Mouse (Mus musculus) neural tube, embryonic 11.5 days (tissue): ENCODE results near the gene Armc10. TPM values are rescaled to one million over a fixed set of nuclear protein-coding genes. Genes with fewer than 3 reads are reported as not detected.

Experiments
- ATAC-seq: fragments of 200-750 bp; cut with Nextera tagmentation; 2 replicates; pipeline ENCODE4 v1.8.0; 2017; ENCODE audit warnings: moderate number of reproducible peaks, mild to moderate bottlenecking, moderate TSS enrichment, moderate library complexity; ENCODE audit not compliant: insufficient read depth, low FRiP score, low TSS enrichment
- DNase-seq: peaks from one replicate; pipeline ENCODE4 v3.0.0-alpha.2; 2015; ENCODE audit warnings: low spot score
- H3K27ac ChIP-seq: fragments of 300-500 bp; sonication (generic); 2 replicates; pipeline ENCODE4 v1.5.1; 2014; ENCODE audit warnings: low read depth, mild to moderate bottlenecking, low read length
- H3K27me3 ChIP-seq: fragments of 300-500 bp; sonication (generic); 2 replicates; pipeline ENCODE4 v1.6.1; 2014; ENCODE audit warnings: mild to moderate bottlenecking, low read length, mixed read lengths; ENCODE audit not compliant: control insufficient read depth, insufficient read depth
- H3K36me3 ChIP-seq: fragments of 300-500 bp; sonication (generic); 2 replicates; pipeline ENCODE4 v1.6.1; 2014; ENCODE audit warnings: mild to moderate bottlenecking, low read length, moderate library complexity, mixed read lengths; ENCODE audit not compliant: control insufficient read depth, insufficient read depth
- H3K4me1 ChIP-seq: fragments of 300-500 bp; sonication (generic); 2 replicates; pipeline ENCODE4 v1.6.1; 2014; ENCODE audit warnings: low read length, mixed read lengths; ENCODE audit not compliant: control insufficient read depth, insufficient read depth
- H3K4me2 ChIP-seq: fragments of 300-500 bp; sonication (generic); 2 replicates; pipeline ENCODE4 v1.6.1; 2014; ENCODE audit warnings: low read depth, mild to moderate bottlenecking, moderate library complexity
- H3K4me3 ChIP-seq: fragments of 300-500 bp; sonication (generic); 2 replicates; pipeline ENCODE4 v1.5.1; 2014; ENCODE audit warnings: low read depth, low read length
- H3K9ac ChIP-seq: fragments of 300-500 bp; sonication (generic); 2 replicates; pipeline ENCODE4 v1.6.1; 2014; ENCODE audit warnings: mild to moderate bottlenecking, low read length
- H3K9me3 ChIP-seq: fragments of 300-500 bp; sonication (generic); 2 replicates; pipeline ENCODE4 v1.6.1; 2016; ENCODE audit warnings: low read length; ENCODE audit not compliant: control insufficient read depth
- WGBS: fragments of 180-500 bp; shearing (Covaris S2); extraction: QIAGEN DNeasy Blood & Tissue Kit; methylation state at CpG from one replicate; pipeline ENCODE4 v1.1.7; 2014; 5-methylcytosine and 5-hydroxymethylcytosine counted together
- polyA plus RNA-seq: library from polyadenylated mRNA; unstranded; fragments of >200 nt; fragmentation: Nextera tagmentation; extraction: Ambion mirVana; gene quantifications from 2 replicates; pipeline ENCODE4 v1.2.1, GENCODE M21; 2014

The Armc10 gene
- polyA plus RNA-seq, 1 experiment from 2014 or later: 79.2 TPM

- DNase-seq (peak; percentile 80), ATAC-seq (peak; percentile 76; the same call in 1 of the 2 replicates)
- Histone ChIP-seq H3K4me2 (no peak overlapping the region), H3K36me3 (peaks cover 10% of the 10 kb centered on the region; the same call in 1 of the 2 replicates), H3K9me3 (no peaks in the 10 kb centered on the region), H3K27ac (0 out of 2 replicates have a peak overlapping the region, but pooled peaks have one; percentile 56), H3K9ac (no peak overlapping the region; the same call in 1 of the 2 replicates), H3K27me3 (no peaks in the 10 kb centered on the region), H3K4me1 (0 out of 2 replicates have a peak, but pooled peaks cover 5% of the 10 kb centered on the region), H3K4me3 (no peak overlapping the region)
- 54% methylated on average over 11 of the region's 11 CpGs for WGBS
Measured at GRCm38 (mm10) chr5:21658623-21659395, 13.2 kb downstream of the Armc10 start.

- DNase-seq: no peak
- no peak overlapping the region for H3K4me3 ChIP-seq
- peaks cover 12% of the 10 kb centered on the region for H3K36me3 ChIP-seq
- no peak for ATAC-seq
- 95% methylated on average over 6 of the region's 6 CpGs for WGBS
- no peaks in the 10 kb centered on the region for H3K27me3 ChIP-seq
- no peak overlapping the region for H3K27ac ChIP-seq
- H3K4me2 ChIP-seq: no peak overlapping the region
- no peaks in the 10 kb centered on the region for H3K9me3 ChIP-seq
- H3K9ac ChIP-seq: no peak overlapping the region
- 0 out of 2 replicates have a peak, but pooled peaks cover 5% of the 10 kb centered on the region for H3K4me1 ChIP-seq
Measured at GRCm38 (mm10) chr5:21660850-21661249, 15.2 kb downstream of the Armc10 start.

GRCm38 (mm10) chr5:21663081-21663480 lies 17.5 kb downstream of the Armc10 start:
- no peaks in the 10 kb centered on the region for H3K27me3 ChIP-seq
- no peak overlapping the region for H3K4me2 ChIP-seq
- H3K4me3 ChIP-seq: no peak overlapping the region
- 0 out of 2 replicates have a peak, but pooled peaks cover 7% of the 10 kb centered on the region for H3K4me1 ChIP-seq
- no peak overlapping the region for H3K9ac ChIP-seq
- H3K36me3 ChIP-seq: peaks cover 10% of the 10 kb centered on the region
- no peak overlapping the region for H3K27ac ChIP-seq
- ATAC-seq (no peak), DNase-seq (no peak)
- no peaks in the 10 kb centered on the region for H3K9me3 ChIP-seq
- 96% methylated on average over 11 of the region's 11 CpGs for WGBS

GRCm38 (mm10) chr5:21667191-21668137 lies 21.9 kb downstream of the Armc10 start:
- Histone ChIP-seq H3K9me3 (no peaks in the 10 kb centered on the region), H3K4me3 (no peak overlapping the region), H3K4me2 (no peak overlapping the region), H3K27ac (no peak overlapping the region), H3K9ac (no peak overlapping the region), H3K27me3 (no peaks in the 10 kb centered on the region), H3K4me1 (0 out of 2 replicates have a peak, but pooled peaks cover 2% of the 10 kb centered on the region), H3K36me3 (peaks cover 6% of the 10 kb centered on the region)
- DNase-seq: no peak
- WGBS: 52% methylated on average over 8 of the region's 8 CpGs
- ATAC-seq: no peak

GRCm38 (mm10) chr5:21669307-21669706 lies 23.7 kb downstream of the Armc10 start:
- Histone ChIP-seq H3K4me3 (no peak overlapping the region), H3K9me3 (no peaks in the 10 kb centered on the region), H3K36me3 (no peaks in the 10 kb centered on the region; the same call in 1 of the 2 replicates), H3K9ac (no peak overlapping the region), H3K27ac (no peak overlapping the region), H3K4me2 (no peak overlapping the region), H3K4me1 (peaks cover 7% of the 10 kb centered on the region; the same call in 1 of the 2 replicates), H3K27me3 (no peaks in the 10 kb centered on the region)
- DNase-seq (no peak), ATAC-seq (no peak)
- 80% methylated on average over 2 of the region's 2 CpGs for WGBS

GRCm38 (mm10) chr5:21672812-21673635 lies 27.4 kb downstream of the Armc10 start:
- peaks cover 2% of the 10 kb centered on the region; the same call in 1 of the 2 replicates for H3K36me3 ChIP-seq
- 0 out of 2 replicates have a peak, but pooled peaks have one; percentile 38 for ATAC-seq

GRCm38 (mm10) chr5:21673742-21674141 lies 28.1 kb downstream of the Armc10 start:
- H3K4me2 ChIP-seq: no peak overlapping the region
- no peak overlapping the region for H3K4me3 ChIP-seq
- ATAC-seq (no peak), DNase-seq (no peak)
- H3K27me3 ChIP-seq: no peaks in the 10 kb centered on the region
- peaks cover 5% of the 10 kb centered on the region; the same call in 1 of the 2 replicates for H3K4me1 ChIP-seq
- no peak overlapping the region for H3K9ac ChIP-seq
- peaks cover 2% of the 10 kb centered on the region; the same call in 1 of the 2 replicates for H3K36me3 ChIP-seq
- no peaks in the 10 kb centered on the region for H3K9me3 ChIP-seq
- WGBS: 88% methylated on average over 9 of the region's 9 CpGs
- H3K27ac ChIP-seq: no peak overlapping the region

More at GRCm38 (mm10) chr5:21672812-21673635, 27.4 kb downstream of the Armc10 start:
- Histone ChIP-seq H3K4me2 (0 out of 2 replicates have a peak overlapping the region, but pooled peaks have one; percentile 9), H3K9me3 (no peaks in the 10 kb centered on the region), H3K27me3 (no peaks in the 10 kb centered on the region), H3K27ac (0 out of 2 replicates have a peak overlapping the region, but pooled peaks have one; percentile 27), H3K9ac (no peak overlapping the region), H3K4me1 (peaks cover 5% of the 10 kb centered on the region; the same call in 1 of the 2 replicates), H3K4me3 (no peak overlapping the region)
- 56% methylated on average over 23 of the region's 23 CpGs for WGBS
- peak; percentile 43 for DNase-seq
